Mouse (Mus musculus) lung, postnatal 0 days (tissue): ENCODE data around the gene Nrbp1.

Experiments
- CTCF ChIP-seq: IDR thresholded peaks from 2 replicates; pipeline ENCODE4 v1.5.1; 2016; ENCODE audit warnings: antibody characterized with exemption, mild to moderate bottlenecking
- EP300 ChIP-seq: IDR thresholded peaks from 2 replicates; pipeline ENCODE4 v1.6.1; 2016; ENCODE audit warnings: antibody characterized with exemption, mild to moderate bottlenecking, control low read depth

DNA sequence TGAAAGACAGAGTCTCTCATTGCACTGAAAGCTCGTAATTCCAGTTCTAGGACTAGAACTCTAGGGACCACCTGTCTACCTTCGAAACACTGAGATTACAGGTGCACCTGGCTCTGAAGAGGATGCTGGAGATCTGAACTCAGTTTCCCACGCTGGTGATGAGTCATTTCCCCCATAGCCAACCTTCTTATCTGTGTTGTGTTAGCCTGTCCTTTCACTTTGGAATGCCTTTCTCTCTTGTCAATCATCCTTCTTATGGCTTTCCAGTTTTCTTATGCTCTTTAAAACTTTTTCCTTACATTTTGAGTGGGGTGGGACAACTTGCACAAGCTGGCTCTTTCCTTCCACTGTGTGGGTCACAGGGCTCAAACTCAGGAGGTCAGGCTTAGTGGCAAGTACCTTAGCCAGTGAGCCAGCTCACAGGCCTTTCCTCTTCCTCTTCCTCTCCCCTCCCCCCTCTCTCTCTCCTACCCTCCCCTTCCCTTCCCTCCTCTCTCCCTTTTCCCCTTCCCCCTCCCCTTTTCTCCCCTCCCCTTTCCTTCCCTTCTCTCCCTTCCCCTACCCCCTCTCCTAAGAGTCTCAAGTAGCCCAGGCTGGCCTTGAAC lies 49.1 kb downstream of the Nrbp1 start:
- no peak for TF ChIP-seq CTCF
- TF ChIP-seq EP300, result no peak
